Mouse (Mus musculus) CH12.LX (cell line): Measurements from ENCODE around the gene AC129217.1. TPM values are rescaled to one million over a fixed set of nuclear protein-coding genes. Genes with fewer than 3 reads are reported as not detected.
A peak's percentile ranks its signal among the peaks of the same experiment; 100 is the strongest.
"Not testable (repeated sequence)": the region's sequence is repeated elsewhere in the genome, so short reads cannot be mapped to it uniquely, and the experiment has no call there.

Experiments
- DNase-seq: peaks from one replicate; pipeline ENCODE4 v3.0.0-alpha.2; 2013; ENCODE audit errors: extremely low read depth
- H3K27ac ChIP-seq: 2 replicates; pipeline ENCODE4 v1.5.1; 2012; ENCODE audit warnings: low read depth, mild to moderate bottlenecking, control low read depth, moderate library complexity; ENCODE audit not compliant: insufficient read depth
- H3K27me3 ChIP-seq: replicated peaks from 2 replicates; pipeline ENCODE3; 2012; ENCODE audit warnings: inconsistent platforms
- H3K36me3 ChIP-seq, 2 experiments: replicated peaks in 1 of 2; 2 replicates each; pipeline versions ENCODE3 to v1.6.1; 2012; ENCODE audit warnings: inconsistent platforms in 1 of 2, low read length in 1 of 2, mild to moderate bottlenecking in 1 of 2, mixed read lengths in 1 of 2, moderate library complexity in 1 of 2; ENCODE audit not compliant: control insufficient read depth in 1 of 2, insufficient read depth in 1 of 2
- H3K4me1 ChIP-seq, 2 experiments: 2 replicates each; pipeline ENCODE4 v1.6.1; 2012; ENCODE audit warnings: inconsistent platforms in 1 of 2, moderate library complexity in 1 of 2; ENCODE audit not compliant: insufficient read depth in 2 of 2, control insufficient read depth in 1 of 2
- H3K4me2 ChIP-seq: 2 replicates; pipeline ENCODE4 v1.6.1; 2012; ENCODE audit warnings: low read depth, mild to moderate bottlenecking, control low read depth; ENCODE audit not compliant: poor library complexity, insufficient read depth, severe bottlenecking
- H3K4me3 ChIP-seq, 3 experiments: fragments of 150-350 bp in 1 of 3; sonication (generic) in 1 of 3; replicated peaks in 1 of 3; 2 replicates each; pipeline versions ENCODE3 to v1.5.1; 2011 to 2012; ENCODE audit warnings: low read depth in 2 of 3, low read length in 2 of 3, mild to moderate bottlenecking in 2 of 3, moderate library complexity in 2 of 3, control low read depth in 1 of 3, improper control_type of control experiment in 1 of 3, inconsistent platforms in 1 of 3, mixed read lengths in 1 of 3; ENCODE audit not compliant: poor library complexity in 1 of 3
- H3K79me2 ChIP-seq: replicated peaks from 2 replicates; pipeline ENCODE4 v1.6.1; 2012; ENCODE audit warnings: mild to moderate bottlenecking, moderate library complexity; ENCODE audit not compliant: control insufficient read depth, poor library complexity, insufficient read depth, severe bottlenecking; ENCODE audit errors: extremely low read depth
- H3K9ac ChIP-seq: 2 replicates; pipeline ENCODE4 v1.6.1; 2012; ENCODE audit warnings: low read depth, mild to moderate bottlenecking, control low read depth, moderate library complexity; ENCODE audit not compliant: insufficient read depth
- H3K9me3 ChIP-seq: replicated peaks from 2 replicates; pipeline ENCODE3; 2012; ENCODE audit warnings: low read length, inconsistent platforms, mixed read lengths
- CHD1 ChIP-seq: IDR thresholded peaks from 2 replicates; pipeline ENCODE4 v1.6.1; 2012; ENCODE audit warnings: low read depth, low read length, improper control_type of control experiment, inconsistent platforms
- CHD2 ChIP-seq: IDR thresholded peaks from 2 replicates; pipeline ENCODE4 v1.6.1; 2011; ENCODE audit warnings: low read length, improper control_type of control experiment
- CTCF ChIP-seq, 2 experiments: IDR thresholded peaks in 1 of 2; conservative IDR thresholded peaks in 1 of 2; 2 replicates each; pipeline ENCODE4 v1.5.1; 2011 to 2012; ENCODE audit warnings: low read depth in 2 of 2, low read length in 2 of 2, improper control_type of control experiment in 1 of 2, inconsistent platforms in 1 of 2, mild to moderate bottlenecking in 1 of 2, moderate library complexity in 1 of 2
- EP300 ChIP-seq: IDR thresholded peaks from 2 replicates; pipeline ENCODE4 v1.6.1; 2011; ENCODE audit warnings: low read length, improper control_type of control experiment
- GABPA ChIP-seq: IDR thresholded peaks from 2 replicates; pipeline ENCODE4 v1.6.1; 2012; ENCODE audit warnings: low read depth, low read length, improper control_type of control experiment, inconsistent platforms; ENCODE audit not compliant: insufficient replicate concordance
- HCFC1 ChIP-seq: IDR thresholded peaks from 2 replicates; pipeline ENCODE4 v1.6.1; 2012; ENCODE audit warnings: low read depth, mild to moderate bottlenecking, inconsistent platforms, low read length, improper control_type of control experiment
- IRF4 ChIP-seq: IDR thresholded peaks from 2 replicates; pipeline ENCODE4 v1.6.1; 2014; ENCODE audit warnings: low read depth, mild to moderate bottlenecking, inconsistent platforms, low read length, improper control_type of control experiment
- JUN ChIP-seq: IDR thresholded peaks from 2 replicates; pipeline ENCODE4 v1.6.1; 2011; ENCODE audit warnings: low read depth, mild to moderate bottlenecking, low read length, improper control_type of control experiment, moderate library complexity; ENCODE audit not compliant: insufficient read depth
- MAX ChIP-seq: IDR thresholded peaks from 2 replicates; pipeline ENCODE4 v1.6.1; 2011; ENCODE audit warnings: low read length, improper control_type of control experiment
- MAZ ChIP-seq: IDR thresholded peaks from 2 replicates; pipeline ENCODE4 v1.6.1; 2012; ENCODE audit warnings: low read depth, mild to moderate bottlenecking, inconsistent platforms, low read length, improper control_type of control experiment, moderate library complexity
- MEF2A ChIP-seq: IDR thresholded peaks from 2 replicates; pipeline ENCODE4 v1.6.1; 2014; ENCODE audit warnings: low read depth, mild to moderate bottlenecking, inconsistent platforms, low read length, improper control_type of control experiment, borderline replicate concordance
- MXI1 ChIP-seq: IDR thresholded peaks from 2 replicates; pipeline ENCODE4 v1.6.1; 2011; ENCODE audit warnings: mild to moderate bottlenecking, low read depth, low read length, improper control_type of control experiment
- MYC ChIP-seq: IDR thresholded peaks from 2 replicates; pipeline ENCODE4 v1.6.1; 2011; ENCODE audit warnings: low read depth, mild to moderate bottlenecking, improper control_type of control experiment, low read length
- NELFE ChIP-seq: IDR thresholded peaks from 2 replicates; pipeline ENCODE4 v1.6.1; 2011; ENCODE audit warnings: low read depth, low read length, improper control_type of control experiment
- NRF1 ChIP-seq: IDR thresholded peaks from 2 replicates; pipeline ENCODE4 v1.6.1; 2014; ENCODE audit warnings: low read depth, mild to moderate bottlenecking, inconsistent platforms, low read length, improper control_type of control experiment, moderate library complexity
- PAX5 ChIP-seq: IDR thresholded peaks from 2 replicates; pipeline ENCODE4 v1.6.1; 2012; ENCODE audit warnings: low read length, inconsistent platforms, mixed read lengths
- RAD21 ChIP-seq: IDR thresholded peaks from 2 replicates; pipeline ENCODE4 v1.6.1; 2011; ENCODE audit warnings: low read depth, mild to moderate bottlenecking, low read length, improper control_type of control experiment, moderate library complexity
- RCOR1 ChIP-seq: conservative IDR thresholded peaks from 2 replicates; pipeline ENCODE4 v1.6.1; 2012; ENCODE audit warnings: low read depth, mild to moderate bottlenecking, inconsistent platforms, low read length, improper control_type of control experiment
- SMC3 ChIP-seq: IDR thresholded peaks from 2 replicates; pipeline ENCODE4 v1.6.1; 2011; ENCODE audit warnings: low read depth, low read length, improper control_type of control experiment
- TCF12 ChIP-seq: IDR thresholded peaks from 2 replicates; pipeline ENCODE4 v1.6.1; 2014; ENCODE audit warnings: low read depth, mild to moderate bottlenecking, inconsistent platforms, low read length, improper control_type of control experiment
- USF1 ChIP-seq: IDR thresholded peaks from 2 replicates; pipeline ENCODE4 v1.6.1; 2014; ENCODE audit warnings: low read depth, mild to moderate bottlenecking, inconsistent platforms, low read length, improper control_type of control experiment
- USF2 ChIP-seq: conservative IDR thresholded peaks from 2 replicates; pipeline ENCODE4 v1.6.1; 2011; ENCODE audit warnings: low read depth, low read length, improper control_type of control experiment
- ZKSCAN1 ChIP-seq: IDR thresholded peaks from 2 replicates; pipeline ENCODE4 v1.6.1; 2012; ENCODE audit warnings: low read depth, inconsistent platforms, low read length, improper control_type of control experiment, borderline replicate concordance
- ZMIZ1 ChIP-seq: IDR thresholded peaks from 2 replicates; pipeline ENCODE4 v1.6.1; 2012; ENCODE audit warnings: low read depth, mild to moderate bottlenecking, inconsistent platforms, low read length, improper control_type of control experiment
- ZNF384 ChIP-seq: IDR thresholded peaks from 2 replicates; pipeline ENCODE4 v1.6.1; 2012; ENCODE audit warnings: low read depth, low read length, improper control_type of control experiment, inconsistent platforms
- dilution Hi-C: fragments of 300-500 bp; cut with MboI; formaldehyde crosslinking; loops from 2 replicates; pipeline ENCODE4 v1.14.3; 2020; ENCODE audit warnings: low sequenced_read_pairs; ENCODE audit not compliant: extremely low pct_unique_long_range_greater_than_20kb, extremely low pct_ligation_motif_present
- in situ Hi-C: fragments of 300-500 bp; cut with MboI; formaldehyde crosslinking; loops from 3 replicates; pipeline ENCODE4 v1.14.3; 2019; ENCODE audit warnings: low sequenced_read_pairs, low pct_ligation_motif_present, low pct_unique_long_range_greater_than_20kb, mixed read lengths
- polyA plus RNA-seq: library from polyadenylated mRNA; unstranded; fragments of >175 nt; gene quantifications from 2 replicates; pipeline ENCODE4 v1.2.1, GENCODE M21; 2012; ENCODE audit warnings: low read depth; ENCODE audit not compliant: insufficient read length
- total RNA-seq, 2 experiments: library from RNA; depleted of rRNA; stranded (reverse); fragments of 300-350 nt in 1 of 2; fragments of >200 nt in 1 of 2; gene quantifications; 2 replicates each; pipeline ENCODE4 v1.2.3; 2012 to 2014

Gene AC129217.1
- total and polyA plus RNA-seq, 3 experiments, result 0.25 to 77.4 (median 5.1) TPM

DNA sequence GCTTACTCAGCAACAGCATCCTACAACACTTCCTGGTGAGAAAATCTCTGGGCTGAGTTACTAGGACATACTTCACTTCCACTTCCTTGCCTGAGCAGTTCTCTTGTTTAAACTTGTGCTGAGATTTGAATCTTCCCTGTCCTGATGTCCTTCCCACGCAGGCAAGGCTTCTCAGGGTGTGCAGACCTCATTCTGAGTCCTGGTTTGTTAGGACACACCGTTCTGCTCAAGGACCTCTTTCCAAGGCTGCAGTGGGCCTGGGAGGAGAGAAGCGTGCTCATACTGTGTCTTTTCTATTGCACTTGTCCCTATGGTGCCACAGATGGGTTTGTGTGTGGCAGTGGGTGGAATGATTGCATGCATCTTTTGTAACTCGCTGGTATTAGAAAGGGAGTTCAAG, 3.4 kb downstream of the AC129217.1 start:
- Histone ChIP-seq H3K27ac (no peak overlapping the region), H3K4me3 (no peak overlapping the region), H3K79me2 (peaks cover 8% of the 10 kb centered on the region), H3K4me1 (peaks cover 2 to 14% of the 10 kb centered on the region in 2 experiments; a peak in 2 of 4 replicates), H3K4me2 (no peak overlapping the region), H3K36me3 (peaks cover 61 to 80% of the 10 kb centered on the region in 2 experiments), H3K27me3 (no peaks in the 10 kb centered on the region), H3K9me3 (no peaks in the 10 kb centered on the region), H3K9ac (no peak overlapping the region)
- TF ChIP-seq CHD1, result no peak
- dilution Hi-C loops, result no loop called here
- in situ Hi-C loops, result loop anchor here (25.0 kb wide), 1 partner anchor 1029 kb away; no protein-coding TSS in a partner anchor
- no peak for DNase-seq

DNA sequence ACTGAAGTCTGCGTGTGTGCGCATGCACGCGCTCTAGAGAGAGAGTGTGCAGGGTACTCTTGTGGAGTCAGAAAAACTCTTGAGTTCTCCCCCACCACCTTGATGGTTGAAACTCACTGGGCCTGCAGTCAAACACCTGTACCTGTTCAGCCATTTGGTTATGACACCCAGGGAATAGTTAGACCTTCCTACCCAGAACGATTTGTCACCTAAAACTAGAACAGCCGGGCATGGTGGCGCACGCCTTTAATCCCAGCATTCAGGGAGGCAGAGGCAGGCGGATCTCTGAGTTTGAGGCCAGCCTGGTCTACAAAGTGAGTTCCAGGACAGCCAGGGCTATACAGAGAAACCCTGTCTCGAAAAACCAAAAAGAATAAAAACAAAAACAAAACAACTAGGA, 6.8 kb downstream of the AC129217.1 start:
- DNase-seq, H3K9ac ChIP-seq, H3K27me3 ChIP-seq, H3K4me2 ChIP-seq, dilution Hi-C loops, H3K9me3 ChIP-seq, H3K4me3 ChIP-seq, H3K27ac ChIP-seq: not testable (repeated sequence)
- 0 out of 2 replicates have a peak, but pooled peaks have one; percentile 0 for TF ChIP-seq ZMIZ1
- Histone ChIP-seq H3K36me3 (peaks cover 29 to 53% of the 10 kb centered on the region in 2 experiments), H3K79me2 (peaks cover 19% of the 10 kb centered on the region), H3K4me1 (peaks cover 9 to 42% of the 10 kb centered on the region in 2 experiments)
- in situ Hi-C loops, result loop anchor here (25.0 kb wide), 1 partner anchor 1026 kb away; no protein-coding TSS in a partner anchor

DNA sequence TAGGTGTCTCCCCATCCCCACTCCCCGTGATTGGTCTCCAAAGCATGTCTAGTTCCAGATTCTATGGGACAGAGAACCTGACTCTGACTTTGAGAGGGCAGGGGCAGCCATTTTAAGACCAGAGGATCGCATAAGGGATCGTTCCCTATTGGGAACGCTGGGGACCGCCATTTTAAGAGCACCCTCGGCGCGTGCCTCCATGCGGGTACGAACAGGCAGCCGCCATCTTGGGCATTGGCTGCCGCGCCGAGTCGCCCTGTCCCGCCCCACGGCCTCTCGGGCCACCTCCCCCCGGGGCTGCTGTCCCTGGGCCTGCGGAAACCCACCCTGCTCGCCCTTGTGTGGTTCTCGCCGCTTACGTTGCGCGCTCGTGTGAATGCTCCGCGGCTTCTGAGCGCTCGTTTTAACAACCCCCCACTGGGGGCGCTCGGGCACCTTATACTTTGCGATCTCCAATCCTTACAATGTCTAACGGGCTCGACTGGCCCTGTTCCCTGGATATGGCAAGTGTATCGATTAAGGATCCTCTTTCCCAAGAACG, 7.7 kb downstream of the AC129217.1 start, which contains the start of gene Bscl2:
Gene Bscl2 (plus strand): TSS at position 217 of the 541 bp plus-strand sequence.
- H3K36me3 ChIP-seq, result peaks cover 20 to 53% of the 10 kb centered on the region in 2 experiments
- H3K27ac ChIP-seq, result peak within 1 kb of the TSS; percentile 92
- peak within 1 kb of the TSS; percentile 56 to 65 (median 62) for H3K4me3 ChIP-seq
- no peaks in the 10 kb centered on the region for H3K9me3 ChIP-seq
- peaks cover 11 to 45% of the 10 kb centered on the region in 2 experiments for H3K4me1 ChIP-seq
- peaks cover 20% of the 10 kb centered on the region for H3K79me2 ChIP-seq
- no peaks in the 10 kb centered on the region for H3K27me3 ChIP-seq
- H3K4me2 ChIP-seq, result peak within 1 kb of the TSS; percentile 96
- DNase-seq, result peak; percentile 72
- in situ Hi-C loops (loop anchor here (25.0 kb wide), 1 partner anchor 1025 kb away; no protein-coding TSS in a partner anchor), dilution Hi-C loops (no loop called here)
- H3K9ac ChIP-seq, result peak within 1 kb of the TSS; percentile 75
- TF ChIP-seq IRF4 (no peak; the same call in 1 of the 2 replicates), HCFC1 (peak; percentile 63), GABPA (no peak), USF2 (no peak), CTCF (conservative IDR thresholded peaks at IDR 0.05 in 1 of 2, IDR thresholded peaks at IDR 0.05 in 1 of 2; ENCODE audit: low read depth in 2 of 2, low read length in 2 of 2) (peak in 1 of 2 experiments; percentile 65; a peak in 2 of 4 replicates), MAX (peak; percentile 87), RCOR1 (no peak; the same call in 1 of the 2 replicates), EP300 (no peak), JUN (no peak), MEF2A (peak; percentile 12), NELFE (peak; percentile 44; the same call in 1 of the 2 replicates), MAZ (no peak), RAD21 (peak; percentile 1; the same call in 1 of the 2 replicates), ZNF384 (no peak), PAX5 (no peak), ZKSCAN1 (no peak), SMC3 (no peak), TCF12 (peak; percentile 70), CHD2 (no peak), MXI1 (peak; percentile 55), NRF1 (peak; percentile 79), USF1 (no peak), MYC (peak; percentile 93)
